Mouse (Mus musculus) megakaryocyte, embryonic 14.5 days (primary cell): ENCODE measurements around the gene Atp1b3.

Experiments
- FLI1 ChIP-seq: IDR thresholded peaks from 2 replicates; pipeline ENCODE4 v1.6.1; 2012; ENCODE audit warnings: low read length, inconsistent platforms, mixed read lengths
- GATA1 ChIP-seq: IDR thresholded peaks from 3 replicates; pipeline ENCODE4 v1.6.1; 2012; ENCODE audit warnings: mixed read lengths, low read length, inconsistent platforms, borderline replicate concordance

DNA sequence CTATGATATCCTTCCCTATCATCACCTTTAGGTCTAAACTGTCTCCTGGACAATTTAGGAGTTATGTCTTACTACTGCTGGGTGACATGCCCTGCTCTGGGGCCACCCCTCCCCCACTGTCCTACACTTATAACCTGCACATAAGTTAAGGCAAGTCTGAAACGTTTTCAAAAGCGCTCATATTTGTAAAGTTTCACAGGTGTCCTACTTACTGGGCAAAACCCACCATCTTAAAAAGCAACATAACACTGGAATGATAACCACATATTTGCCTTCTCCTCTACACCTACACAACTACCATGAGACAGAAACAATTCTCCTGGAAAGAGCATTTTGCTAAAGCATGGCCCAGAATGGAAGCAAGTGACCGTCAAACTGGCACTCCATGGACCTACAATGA lies 4.2 kb downstream of the Atp1b3 start:
- TF ChIP-seq GATA1 (no peak), FLI1 (no peak)
